Mouse (Mus musculus): ENCODE results near the gene Tfb1m.

Gene Tfb1m

DNA sequence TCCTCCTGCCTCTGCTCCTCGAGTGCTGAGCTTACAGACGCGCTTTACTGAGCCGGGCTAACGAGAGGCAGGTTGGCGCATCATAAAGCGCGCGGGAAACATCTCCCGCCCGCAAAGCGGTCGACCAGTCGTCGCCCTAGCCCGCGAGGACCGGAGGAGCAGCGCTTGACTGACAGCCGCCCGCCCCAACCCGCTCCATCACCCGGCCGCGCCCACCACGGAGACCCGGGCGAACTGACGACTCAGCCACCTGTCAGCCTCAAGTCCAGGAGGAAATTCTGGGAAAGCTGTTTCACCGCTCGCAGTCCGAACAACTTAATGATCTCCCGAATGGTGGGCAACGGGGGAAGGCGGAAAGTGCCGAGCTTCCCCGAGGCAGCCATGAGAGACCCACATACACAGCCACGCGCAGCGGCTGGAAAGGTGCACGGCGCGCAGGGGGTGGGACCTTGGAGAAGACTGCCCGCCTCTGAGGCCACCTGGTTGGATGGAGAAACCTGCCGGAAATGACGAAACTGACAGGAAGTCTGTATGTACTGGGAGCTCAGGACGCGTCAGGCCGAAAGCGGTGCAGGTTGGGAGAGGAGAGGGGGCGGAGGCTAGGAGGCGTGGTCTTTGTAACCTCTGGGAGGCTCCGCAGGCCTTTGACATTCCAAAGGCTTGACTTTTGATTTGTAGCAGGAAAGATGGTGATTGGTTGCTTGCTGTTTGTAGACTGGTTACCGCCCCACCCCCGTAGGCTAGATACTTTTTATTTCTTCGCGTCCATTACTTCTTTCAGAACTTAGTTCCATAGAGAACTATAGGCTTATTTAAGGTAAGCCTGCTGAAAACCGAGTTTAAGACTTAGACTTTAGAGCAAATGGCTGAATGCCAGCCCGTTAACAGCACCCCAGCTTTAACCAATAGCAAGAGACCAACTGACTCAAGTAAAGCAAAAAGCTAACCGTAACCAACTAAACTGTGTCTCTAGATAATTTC lies at the start of gene Tfb1m:
TSS of gene Tfb1m (minus strand) at position 451 of the 981 bp plus-strand sequence.
- peak; percentile 89 to 94 for DNase-seq (ENCODE audit: low spot score in 2 of 2)

- no peak for DNase-seq (ENCODE audit: low spot score in 2 of 2)
Observed at GRCm38 (mm10) chr17:3602954-3603672, 45.5 kb upstream of the Tfb1m start.

DNA sequence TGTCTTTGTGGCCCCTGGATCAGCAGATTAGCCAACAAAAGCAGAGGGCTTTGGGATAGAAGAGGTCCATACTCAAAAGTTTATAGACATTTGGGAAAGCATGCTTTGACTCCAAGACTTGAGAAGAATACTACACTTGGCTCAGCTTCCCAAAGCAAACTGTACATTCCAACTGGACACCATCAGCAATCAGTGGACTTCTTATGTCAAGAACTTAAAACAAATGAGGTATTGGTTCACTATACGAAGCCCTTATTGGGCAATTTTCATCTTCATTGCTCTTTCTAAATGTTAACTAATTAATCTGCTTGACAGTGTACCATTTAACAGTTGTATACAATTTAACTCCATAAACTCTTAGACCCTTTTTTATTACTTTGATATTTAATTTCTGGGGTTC lies 40.8 kb upstream of the Tfb1m start:
- DNase-seq (ENCODE audit: low spot score in 2 of 2), result no peak

- DNase-seq (ENCODE audit: low spot score in 2 of 2), result no peak
Observed at GRCm38 (mm10) chr17:3597866-3598265, 40.3 kb upstream of the Tfb1m start.

DNA sequence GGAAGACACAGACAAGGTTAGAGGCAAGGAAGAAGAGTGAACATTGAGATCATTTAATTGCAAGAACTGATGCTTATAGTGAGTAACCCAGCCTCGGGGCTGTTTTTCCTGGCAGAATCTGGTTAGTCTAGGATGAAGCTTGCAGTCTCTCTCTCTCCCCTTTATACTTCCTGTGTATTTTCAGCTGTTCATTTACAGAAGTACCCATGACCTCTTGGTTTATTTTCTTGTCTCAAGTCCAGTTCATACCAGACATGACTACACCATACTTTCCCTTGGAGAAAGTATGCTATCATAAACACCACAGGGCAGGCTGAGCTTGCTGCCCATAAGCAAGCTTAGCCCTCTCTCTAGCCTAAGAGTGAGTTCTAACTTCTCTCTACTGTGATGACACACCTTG lies 39.5 kb upstream of the Tfb1m start:
- no peak for DNase-seq (ENCODE audit: low spot score in 2 of 2)

GRCm38 (mm10) chr17:3570876-3571275 lies 13.3 kb upstream of the Tfb1m start:
- peak in 1 of 2 experiments; percentile 19 for DNase-seq (ENCODE audit: low spot score in 2 of 2)

DNA sequence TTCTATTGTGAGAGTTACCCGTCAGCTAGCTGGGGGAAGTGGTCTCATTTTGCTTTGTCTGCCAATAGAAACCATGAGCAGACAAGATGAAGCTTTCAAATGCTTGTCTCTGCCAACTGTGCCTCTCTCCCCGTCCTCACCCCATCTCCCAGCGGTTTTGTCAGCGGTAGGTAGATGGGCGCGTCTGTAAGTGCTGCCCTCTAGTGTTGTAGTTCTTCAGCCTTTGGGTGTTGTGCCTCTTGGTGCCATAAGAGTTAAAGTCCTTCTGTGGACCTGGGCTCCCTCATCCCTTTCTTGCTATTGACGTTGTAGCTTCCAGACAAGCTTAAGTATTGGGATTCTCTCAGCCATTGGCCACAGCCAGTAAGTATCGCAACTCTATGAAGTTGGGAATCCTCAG lies 4.8 kb upstream of the Tfb1m start:
- DNase-seq (ENCODE audit: low spot score in 2 of 2), result peak in 1 of 2 experiments; percentile 7

DNA sequence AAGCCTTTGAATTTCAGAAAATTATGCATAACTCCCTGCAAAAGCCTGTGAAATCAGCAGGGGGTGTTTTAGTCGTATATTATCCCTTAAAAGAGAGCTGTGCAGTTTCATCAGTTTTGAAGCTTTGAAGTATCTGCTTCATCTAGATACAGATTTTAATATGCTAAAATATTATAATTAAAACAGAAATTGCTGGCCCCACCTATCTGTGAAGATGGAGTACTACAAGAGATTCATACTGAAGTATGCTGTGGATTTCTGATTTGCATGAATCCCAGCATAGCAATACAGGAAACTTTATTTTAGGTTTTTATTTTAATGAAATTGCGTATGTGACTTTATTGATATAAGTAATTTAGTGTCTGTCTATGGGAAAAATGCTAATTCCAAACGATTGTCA lies 3.0 kb upstream of the Tfb1m start:
- DNase-seq (ENCODE audit: low spot score in 2 of 2), result no peak

GRCm38 (mm10) chr17:3558356-3558870 lies 832 bp upstream of the Tfb1m start:
- no peak for DNase-seq (ENCODE audit: low spot score in 2 of 2)

GRCm38 (mm10) chr17:3556251-3556650 lies 1.3 kb downstream of the Tfb1m start:
- DNase-seq (ENCODE audit: low spot score in 2 of 2), result no peak

GRCm38 (mm10) chr17:3547725-3548124 lies 9.9 kb downstream of the Tfb1m start:
- DNase-seq (ENCODE audit: low spot score in 2 of 2), result no peak

DNA sequence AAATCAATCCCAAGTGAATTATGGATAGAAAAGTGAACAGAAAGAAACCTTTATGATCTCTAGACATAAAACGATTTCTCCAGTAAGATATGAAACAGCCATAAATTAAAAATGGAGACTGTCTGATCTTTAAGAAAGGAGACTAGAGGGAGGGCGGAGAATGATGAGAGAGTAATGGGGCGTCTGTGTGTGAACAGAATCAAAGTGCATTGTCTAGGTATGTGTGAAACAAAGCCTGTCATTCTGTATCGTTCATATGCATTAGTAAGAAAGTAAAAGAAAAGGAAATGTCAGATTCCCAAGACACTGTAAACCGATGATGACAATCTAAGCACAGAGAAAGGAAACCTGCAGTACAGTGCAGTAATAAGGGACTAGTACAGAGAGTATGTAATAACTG lies 16.5 kb downstream of the Tfb1m start:
- DNase-seq (ENCODE audit: low spot score in 2 of 2), result no peak

DNA sequence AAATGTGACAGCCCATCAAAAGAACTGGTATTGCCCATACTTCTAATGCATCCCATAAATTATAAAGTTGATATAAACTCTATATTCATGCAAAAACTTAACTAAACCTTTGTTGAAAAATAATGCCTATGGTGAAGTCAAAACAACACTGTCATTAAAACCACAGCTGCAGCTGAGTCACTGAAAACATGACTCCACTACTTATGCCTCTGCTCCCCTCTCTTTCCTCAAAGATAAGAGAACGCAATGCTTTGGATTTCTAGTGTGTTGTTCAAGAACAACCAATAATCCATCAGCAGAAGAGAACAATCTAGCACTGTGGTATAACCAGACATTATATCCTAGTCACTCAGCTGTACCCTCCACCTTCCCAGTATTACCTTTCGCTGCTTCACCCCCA lies 17.3 kb downstream of the Tfb1m start:
- no peak for DNase-seq (ENCODE audit: low spot score in 2 of 2)

DNA sequence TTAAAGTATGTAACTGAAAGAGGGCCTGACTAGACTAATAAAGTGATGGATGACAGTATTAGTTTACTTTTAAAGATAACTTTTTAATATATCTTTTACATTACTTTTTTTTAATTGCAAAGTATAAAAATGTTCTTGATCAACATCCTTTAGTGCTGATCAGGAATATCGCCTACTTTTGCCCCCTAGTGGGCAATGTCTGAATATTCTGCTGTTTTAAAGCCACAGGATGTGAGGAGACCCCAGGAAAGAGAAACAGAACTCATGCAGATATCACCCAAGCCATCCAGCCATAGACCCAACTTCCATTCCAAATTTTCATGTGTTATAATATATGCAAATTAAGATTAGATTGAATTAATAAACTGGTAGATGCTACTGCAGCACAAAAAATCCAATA lies 24.2 kb downstream of the Tfb1m start:
- DNase-seq (ENCODE audit: low spot score in 2 of 2), result no peak

GRCm38 (mm10) chr17:3532254-3532653 lies 25.3 kb downstream of the Tfb1m start, which contains the start of gene Cldn20:
Cldn20 (plus strand) TSS chr17:3532554.
- no peak for DNase-seq (ENCODE audit: low spot score in 2 of 2)

DNA sequence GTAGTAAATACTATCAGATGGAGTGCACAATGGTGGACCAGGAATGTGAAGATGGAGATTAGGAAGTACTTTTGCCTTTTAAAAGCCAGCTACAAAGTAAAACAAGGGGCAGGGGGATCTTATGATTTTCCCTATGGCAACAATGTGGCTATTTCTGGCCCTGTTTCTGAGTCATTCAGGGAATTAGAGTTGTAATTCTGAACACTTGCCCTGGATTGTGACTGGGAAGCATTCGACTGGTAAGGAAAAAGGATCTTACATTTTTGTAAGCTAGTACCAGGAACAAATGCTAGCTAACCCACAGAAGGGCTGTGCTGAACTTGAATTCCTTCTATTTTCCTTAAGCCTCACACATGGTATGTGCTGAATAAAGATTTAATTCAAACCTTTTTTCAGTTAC lies 25.9 kb downstream of the Tfb1m start:
- DNase-seq (ENCODE audit: low spot score in 2 of 2), result no peak

- DNase-seq (ENCODE audit: low spot score in 2 of 2), result no peak
Observed at GRCm38 (mm10) chr17:3530549-3530948, 27.0 kb downstream of the Tfb1m start.

DNA sequence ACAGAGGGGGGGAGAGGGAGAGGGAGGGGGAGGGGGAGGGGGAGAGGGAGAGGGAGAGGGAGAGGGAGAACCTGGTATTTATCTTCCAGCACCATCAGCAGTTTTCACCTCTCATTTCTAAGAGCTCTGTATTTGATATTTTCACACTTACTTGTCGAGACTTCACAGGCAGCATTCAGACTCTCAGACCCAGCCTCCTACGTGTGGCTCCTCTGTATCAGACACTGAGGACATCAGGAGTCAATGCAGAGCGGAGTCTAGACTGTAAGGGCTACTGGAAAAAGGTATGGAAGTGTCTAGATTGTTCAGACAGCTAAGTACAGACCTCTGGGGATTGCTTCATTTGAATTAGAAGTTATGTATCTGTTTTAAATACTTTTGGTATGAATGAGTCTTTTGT lies 28.1 kb downstream of the Tfb1m start:
- DNase-seq (ENCODE audit: low spot score in 2 of 2), result no peak

GRCm38 (mm10) chr17:3527841-3528471 lies 29.6 kb downstream of the Tfb1m start:
- DNase-seq (ENCODE audit: low spot score in 2 of 2), result no peak

DNA sequence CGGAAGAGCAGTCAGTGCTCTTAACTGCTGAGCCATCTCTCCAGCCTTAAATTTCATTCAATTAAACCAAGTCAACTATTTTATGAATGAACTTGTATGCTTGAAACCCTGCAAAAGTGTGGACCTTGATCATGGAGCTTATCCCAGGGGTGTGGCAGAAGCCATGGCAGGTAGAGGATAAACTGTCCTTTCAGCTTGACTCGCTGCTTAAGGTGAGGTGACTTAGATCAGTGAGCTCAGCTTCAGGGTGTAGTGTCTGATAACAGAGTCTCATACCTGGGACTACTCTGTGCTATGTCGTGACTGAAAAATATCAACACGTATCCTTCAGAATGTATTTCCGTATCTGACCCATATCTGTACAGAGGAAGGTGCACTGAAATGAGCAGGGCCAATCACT lies 37.2 kb downstream of the Tfb1m start:
- DNase-seq (ENCODE audit: low spot score in 2 of 2), result no peak

DNA sequence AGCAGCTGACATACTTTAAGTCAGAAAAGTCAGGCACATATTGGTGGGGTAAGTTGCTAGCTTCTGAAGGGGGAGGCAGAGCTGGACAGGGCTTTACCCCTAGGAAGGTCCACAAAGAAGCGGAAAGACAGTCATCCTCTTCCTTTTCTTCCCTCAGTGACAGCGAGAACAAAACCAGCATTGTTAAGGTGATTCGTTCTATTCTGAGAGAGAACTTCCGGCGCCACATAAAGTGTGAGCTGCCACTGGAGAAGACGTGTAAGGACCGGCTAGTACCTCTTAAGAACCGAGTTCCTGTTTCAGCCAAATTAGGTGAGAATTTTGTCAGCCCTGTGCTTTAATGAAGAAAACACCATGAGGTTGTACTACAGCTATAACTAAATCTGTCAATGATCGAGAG lies 41.2 kb downstream of the Tfb1m start:
- no peak for DNase-seq (ENCODE audit: low spot score in 2 of 2)

GRCm38 (mm10) chr17:3515851-3516250 lies 41.7 kb downstream of the Tfb1m start:
- no peak for DNase-seq (ENCODE audit: low spot score in 2 of 2)

Data from spleen, postnatal 14 days (tissue).